Mouse (Mus musculus) heart, embryonic 11.5 days (tissue): ENCODE data around the gene Gadd45gip1. TPM values are rescaled to one million over a fixed set of nuclear protein-coding genes. Genes with fewer than 3 reads are reported as not detected.
A peak's percentile ranks its signal among the peaks of the same experiment; 100 is the strongest.

Experiments
- ATAC-seq: fragments of 200-750 bp; cut with Nextera tagmentation; replicated peaks from 2 replicates; pipeline ENCODE4 v1.8.0; 2017; ENCODE audit warnings: moderate library complexity; ENCODE audit not compliant: insufficient number of reproducible peaks, low FRiP score, low TSS enrichment
- H3K27ac ChIP-seq: fragments of 300-500 bp; sonication (generic); 2 replicates; pipeline ENCODE4 v1.5.1; 2014; ENCODE audit warnings: mild to moderate bottlenecking, low read depth, low read length
- H3K27me3 ChIP-seq: fragments of 300-500 bp; sonication (generic); 2 replicates; pipeline ENCODE4 v1.6.1; 2014; ENCODE audit warnings: mild to moderate bottlenecking, low read length, mixed read lengths; ENCODE audit not compliant: control insufficient read depth, insufficient read depth
- H3K36me3 ChIP-seq: fragments of 300-500 bp; sonication (generic); 2 replicates; pipeline ENCODE4 v1.6.1; 2014; ENCODE audit warnings: mild to moderate bottlenecking, low read length, moderate library complexity, mixed read lengths; ENCODE audit not compliant: control insufficient read depth, insufficient read depth
- H3K4me1 ChIP-seq: fragments of 300-500 bp; sonication (generic); 2 replicates; pipeline ENCODE4 v1.6.1; 2014; ENCODE audit warnings: low read length; ENCODE audit not compliant: control insufficient read depth, insufficient read depth
- H3K4me2 ChIP-seq: fragments of 300-500 bp; sonication (generic); 2 replicates; pipeline ENCODE4 v1.6.1; 2014; ENCODE audit warnings: mild to moderate bottlenecking, moderate library complexity
- H3K4me3 ChIP-seq: fragments of 300-500 bp; sonication (generic); 2 replicates; pipeline ENCODE4 v1.5.1; 2014; ENCODE audit warnings: low read depth, low read length
- H3K9ac ChIP-seq: fragments of 300-500 bp; sonication (generic); 2 replicates; pipeline ENCODE4 v1.6.1; 2014; ENCODE audit warnings: mild to moderate bottlenecking, low read depth, low read length, moderate library complexity
- H3K9me3 ChIP-seq: fragments of 300-500 bp; sonication (generic); replicated peaks from 2 replicates; pipeline ENCODE4 v1.6.1; 2016; ENCODE audit warnings: low read length; ENCODE audit not compliant: control insufficient read depth
- WGBS: fragments of 180-500 bp; shearing (Covaris S2); extraction: QIAGEN DNeasy Blood & Tissue Kit; methylation state at CpG from one replicate; pipeline ENCODE4 v1.1.7; 2014; ENCODE audit not compliant: insufficient replicate concordance; 5-methylcytosine and 5-hydroxymethylcytosine counted together
- polyA plus RNA-seq: library from polyadenylated mRNA; unstranded; fragments of >200 nt; fragmentation: Nextera tagmentation; extraction: Ambion mirVana; gene quantifications from 2 replicates; pipeline ENCODE4 v1.2.1, GENCODE M21; 2014

Gene Gadd45gip1
- polyA plus RNA-seq, 1 experiment from 2014 or later, result 52.2 TPM

- WGBS, result 4% methylated on average over 37 of the region's 125 CpGs
Observed at GRCm38 (mm10) chr8:84799999-84800831, 31.1 kb upstream of the Gadd45gip1 start, which contains the start of gene Nfix. Gene Nfix, minus strand, starts transcription at chr8:84800344.

GRCm38 (mm10) chr8:84806031-84806430 lies 25.3 kb upstream of the Gadd45gip1 start:
- H3K4me2 ChIP-seq, result no peak overlapping the region
- H3K27ac ChIP-seq, result no peak overlapping the region
- H3K9me3 ChIP-seq, result 0 out of 2 replicates have a peak, but pooled peaks cover 4% of the 10 kb centered on the region
- no peak overlapping the region for H3K4me3 ChIP-seq
- ATAC-seq, result no peak
- H3K27me3 ChIP-seq, result peaks cover 51% of the 10 kb centered on the region
- no peak overlapping the region for H3K9ac ChIP-seq
- no peaks in the 10 kb centered on the region for H3K36me3 ChIP-seq
- H3K4me1 ChIP-seq, result peaks cover under 1% of the 10 kb centered on the region; the same call in 1 of the 2 replicates
- WGBS, result 87% methylated on average over 5 of the region's 5 CpGs

More at GRCm38 (mm10) chr8:84799999-84800831, 31.1 kb upstream of the Gadd45gip1 start, which contains the start of gene Nfix:
- no peak; the same call in 1 of the 2 replicates for ATAC-seq
- Histone ChIP-seq H3K36me3 (no peaks in the 10 kb centered on the region), H3K9ac (peak within 1 kb of the TSS; percentile 80), H3K27me3 (peaks cover 84% of the 10 kb centered on the region), H3K27ac (no peak within 1 kb of the TSS; the same call in 1 of the 2 replicates), H3K4me2 (peak within 1 kb of the TSS; percentile 99), H3K4me3 (peak within 1 kb of the TSS; percentile 68), H3K9me3 (no peaks in the 10 kb centered on the region), H3K4me1 (peaks cover 7% of the 10 kb centered on the region; the same call in 1 of the 2 replicates)

GRCm38 (mm10) chr8:84809109-84809940 lies 22.0 kb upstream of the Gadd45gip1 start:
- H3K9ac ChIP-seq, result no peak overlapping the region
- 48% methylated on average over 12 of the region's 12 CpGs for WGBS

GRCm38 (mm10) chr8:84809941-84810280 lies 21.4 kb upstream of the Gadd45gip1 start:
- Histone ChIP-seq H3K27ac (no peak overlapping the region), H3K36me3 (no peaks in the 10 kb centered on the region), H3K4me2 (no peak overlapping the region), H3K9ac (no peak overlapping the region), H3K9me3 (0 out of 2 replicates have a peak, but pooled peaks cover 4% of the 10 kb centered on the region), H3K4me3 (no peak overlapping the region), H3K4me1 (peaks cover 3% of the 10 kb centered on the region; the same call in 1 of the 2 replicates), H3K27me3 (peaks cover 44% of the 10 kb centered on the region)
- ATAC-seq, result no peak
- WGBS, result 71% methylated on average over 5 of the region's 5 CpGs

More at GRCm38 (mm10) chr8:84809109-84809940, 22.0 kb upstream of the Gadd45gip1 start:
- no peak overlapping the region for H3K4me2 ChIP-seq
- 0 out of 2 replicates have a peak, but pooled peaks cover 4% of the 10 kb centered on the region for H3K9me3 ChIP-seq
- H3K4me1 ChIP-seq, result peaks cover 3% of the 10 kb centered on the region; the same call in 1 of the 2 replicates
- ATAC-seq, result 0 out of 2 replicates have a peak, but pooled peaks have one; percentile 39
- no peak overlapping the region for H3K4me3 ChIP-seq
- no peak overlapping the region for H3K27ac ChIP-seq
- no peaks in the 10 kb centered on the region for H3K36me3 ChIP-seq
- peaks cover 44% of the 10 kb centered on the region for H3K27me3 ChIP-seq

GRCm38 (mm10) chr8:84810896-84811295 lies 20.4 kb upstream of the Gadd45gip1 start:
- peak; percentile 70; the same call in 1 of the 2 replicates for ATAC-seq
- 1% methylated on average over 32 of the region's 32 CpGs for WGBS
- H3K4me1 ChIP-seq, result peaks cover 3% of the 10 kb centered on the region; the same call in 1 of the 2 replicates

GRCm38 (mm10) chr8:84811303-84811702 lies 20.0 kb upstream of the Gadd45gip1 start:
- no peak for ATAC-seq
- Histone ChIP-seq H3K27ac (no peak overlapping the region), H3K4me2 (peak overlapping the region; percentile 70), H3K9ac (no peak overlapping the region; the same call in 1 of the 2 replicates), H3K9me3 (0 out of 2 replicates have a peak, but pooled peaks cover under 1% of the 10 kb centered on the region), H3K4me3 (peak overlapping the region; percentile 37), H3K36me3 (no peaks in the 10 kb centered on the region), H3K4me1 (peaks cover 3% of the 10 kb centered on the region; the same call in 1 of the 2 replicates), H3K27me3 (peaks cover 40% of the 10 kb centered on the region)
- WGBS, result 32% methylated on average over 10 of the region's 10 CpGs

More at GRCm38 (mm10) chr8:84810896-84811295, 20.4 kb upstream of the Gadd45gip1 start:
- 0 out of 2 replicates have a peak, but pooled peaks cover 4% of the 10 kb centered on the region for H3K9me3 ChIP-seq
- H3K4me3 ChIP-seq, result peak overlapping the region; percentile 37
- peak overlapping the region; percentile 70 for H3K4me2 ChIP-seq
- H3K27me3 ChIP-seq, result peaks cover 38% of the 10 kb centered on the region
- H3K9ac ChIP-seq, result no peak overlapping the region; the same call in 1 of the 2 replicates
- H3K36me3 ChIP-seq, result no peaks in the 10 kb centered on the region
- H3K27ac ChIP-seq, result no peak overlapping the region

- H3K4me3 ChIP-seq, result no peak overlapping the region
- ATAC-seq, result no peak
- no peak overlapping the region for H3K27ac ChIP-seq
- peaks cover 37% of the 10 kb centered on the region for H3K27me3 ChIP-seq
- 2% methylated on average over 5 of the region's 5 CpGs for WGBS
- no peaks in the 10 kb centered on the region for H3K36me3 ChIP-seq
- peaks cover 3% of the 10 kb centered on the region; the same call in 1 of the 2 replicates for H3K4me1 ChIP-seq
- H3K9me3 ChIP-seq, result no peaks in the 10 kb centered on the region
- H3K4me2 ChIP-seq, result no peak overlapping the region
- no peak overlapping the region for H3K9ac ChIP-seq
Observed at GRCm38 (mm10) chr8:84813059-84813458, 18.3 kb upstream of the Gadd45gip1 start.

GRCm38 (mm10) chr8:84813830-84814229 lies 17.5 kb upstream of the Gadd45gip1 start:
- 55% methylated on average over 3 of the region's 3 CpGs for WGBS

More at GRCm38 (mm10) chr8:84813830-84814229, 17.5 kb upstream of the Gadd45gip1 start:
- Histone ChIP-seq H3K9ac (no peak overlapping the region), H3K4me1 (peaks cover 3% of the 10 kb centered on the region; the same call in 1 of the 2 replicates), H3K4me3 (no peak overlapping the region), H3K4me2 (no peak overlapping the region), H3K27me3 (peaks cover 36% of the 10 kb centered on the region), H3K9me3 (no peaks in the 10 kb centered on the region), H3K27ac (no peak overlapping the region), H3K36me3 (no peaks in the 10 kb centered on the region)
- no peak for ATAC-seq
